Mouse (Mus musculus) heart, embryonic 14.5 days (tissue): ENCODE results near the gene Pde6b. TPM values are rescaled to one million over a fixed set of nuclear protein-coding genes. Genes with fewer than 3 reads are reported as not detected.

ENCODE experiments used
- ATAC-seq: fragments of 200-750 bp; cut with Nextera tagmentation; 2 replicates; pipeline ENCODE4 v1.8.0; 2017; ENCODE audit warnings: low read depth, moderate TSS enrichment; ENCODE audit not compliant: insufficient number of reproducible peaks, insufficient read depth, low FRiP score
- H3K27ac ChIP-seq, 2 experiments: fragments of 200-500 bp in 1 of 2; fragments of 300-500 bp in 1 of 2; sonication (generic) in 1 of 2; replicated peaks in 1 of 2; 2 replicates each; pipeline ENCODE4 v1.5.1; 2012 to 2014; ENCODE audit warnings: low read depth in 2 of 2, low read length in 2 of 2, control low read depth in 1 of 2, mild to moderate bottlenecking in 1 of 2, mixed read lengths in 1 of 2; ENCODE audit not compliant: control insufficient read depth in 1 of 2, insufficient read depth in 1 of 2
- H3K27me3 ChIP-seq: fragments of 300-500 bp; sonication (generic); 2 replicates; pipeline ENCODE4 v1.6.1; 2014; ENCODE audit warnings: mild to moderate bottlenecking, low read length, control low read depth; ENCODE audit not compliant: control insufficient read depth, insufficient read depth
- H3K36me3 ChIP-seq: fragments of 300-500 bp; sonication (generic); 2 replicates; pipeline ENCODE4 v1.6.1; 2014; ENCODE audit warnings: mild to moderate bottlenecking, control low read depth, low read length, mixed read lengths; ENCODE audit not compliant: control insufficient read depth, insufficient read depth
- H3K4me1 ChIP-seq, 2 experiments: fragments of 200-500 bp in 1 of 2; fragments of 300-500 bp in 1 of 2; sonication (generic) in 1 of 2; 2 replicates each; pipeline ENCODE4 v1.6.1; 2012 to 2014; ENCODE audit warnings: low read length in 2 of 2, control low read depth in 1 of 2, mixed read lengths in 1 of 2; ENCODE audit not compliant: control insufficient read depth in 2 of 2, insufficient read depth in 2 of 2
- H3K4me2 ChIP-seq: fragments of 300-500 bp; sonication (generic); 2 replicates; pipeline ENCODE4 v1.6.1; 2014; ENCODE audit warnings: mild to moderate bottlenecking, low read length
- H3K4me3 ChIP-seq, 2 experiments: fragments of 200-500 bp in 1 of 2; fragments of 300-500 bp in 1 of 2; sonication (generic) in 1 of 2; 2 replicates each; pipeline ENCODE4 v1.5.1; 2012 to 2014; ENCODE audit warnings: low read length in 2 of 2, mild to moderate bottlenecking in 2 of 2, control low read depth in 1 of 2, low read depth in 1 of 2, moderate library complexity in 1 of 2; ENCODE audit not compliant: control insufficient read depth in 1 of 2, insufficient read depth in 1 of 2
- H3K9ac ChIP-seq: fragments of 300-500 bp; sonication (generic); 2 replicates; pipeline ENCODE4 v1.6.1; 2014; ENCODE audit warnings: mild to moderate bottlenecking, low read length
- H3K9me3 ChIP-seq: fragments of 300-500 bp; sonication (generic); 2 replicates; pipeline ENCODE4 v1.6.1; 2016; ENCODE audit warnings: low read length, control low read depth; ENCODE audit not compliant: control insufficient read depth
- WGBS: fragments of 180-500 bp; shearing (Covaris S2); extraction: QIAGEN DNeasy Blood & Tissue Kit; methylation state at CpG from one replicate; pipeline ENCODE4 v1.1.7; 2014; 5-methylcytosine and 5-hydroxymethylcytosine counted together
- polyA plus RNA-seq: library from polyadenylated mRNA; unstranded; fragments of >200 nt; fragmentation: Nextera tagmentation; extraction: Ambion mirVana; gene quantifications from 2 replicates; pipeline ENCODE4 v1.2.1, GENCODE M21; 2014

The Pde6b gene
- polyA plus RNA-seq, 1 experiment from 2014 or later = not detected

DNA sequence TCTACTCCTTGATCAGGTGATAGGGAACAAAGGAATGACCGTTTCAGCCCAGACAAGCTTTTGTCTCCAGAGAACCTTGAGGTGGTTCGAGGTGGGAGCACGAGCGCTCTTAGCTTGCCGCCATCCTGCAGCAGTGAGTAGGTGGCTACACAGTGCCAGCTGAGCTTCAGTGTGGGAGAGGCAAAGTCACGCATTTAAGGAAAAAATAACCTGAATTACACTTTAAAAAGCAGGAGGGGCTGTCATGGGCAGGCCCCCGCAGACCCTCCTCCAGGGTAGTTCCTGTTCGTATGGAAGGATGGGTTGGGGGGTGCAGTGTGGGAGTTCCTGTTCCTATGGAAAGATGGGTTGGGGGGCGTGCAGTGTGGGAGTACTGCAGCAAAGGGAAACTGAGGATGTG is 28.7 kb upstream of the Pde6b start:
- H3K9me3 ChIP-seq = no peaks in the 10 kb centered on the region
- H3K27me3 ChIP-seq = peaks cover 13% of the 10 kb centered on the region
- no peak overlapping the region for H3K4me2 ChIP-seq
- WGBS = 84% methylated on average over 9 of the region's 9 CpGs
- H3K4me3 ChIP-seq = no peak overlapping the region
- no peak overlapping the region for H3K9ac ChIP-seq
- no peaks in the 10 kb centered on the region for H3K36me3 ChIP-seq
- ATAC-seq = no peak
- no peaks in the 10 kb centered on the region for H3K4me1 ChIP-seq
- no peak overlapping the region for H3K27ac ChIP-seq

GRCm38 (mm10) chr5:108360211-108360610 is 28.0 kb upstream of the Pde6b start:
- Histone ChIP-seq H3K27me3 (peaks cover 21% of the 10 kb centered on the region), H3K36me3 (no peaks in the 10 kb centered on the region), H3K9me3 (no peaks in the 10 kb centered on the region), H3K4me2 (no peak overlapping the region), H3K27ac (no peak overlapping the region), H3K9ac (no peak overlapping the region), H3K4me3 (no peak overlapping the region), H3K4me1 (no peaks in the 10 kb centered on the region)
- ATAC-seq = no peak
- WGBS = 69% methylated on average over 4 of the region's 4 CpGs

DNA sequence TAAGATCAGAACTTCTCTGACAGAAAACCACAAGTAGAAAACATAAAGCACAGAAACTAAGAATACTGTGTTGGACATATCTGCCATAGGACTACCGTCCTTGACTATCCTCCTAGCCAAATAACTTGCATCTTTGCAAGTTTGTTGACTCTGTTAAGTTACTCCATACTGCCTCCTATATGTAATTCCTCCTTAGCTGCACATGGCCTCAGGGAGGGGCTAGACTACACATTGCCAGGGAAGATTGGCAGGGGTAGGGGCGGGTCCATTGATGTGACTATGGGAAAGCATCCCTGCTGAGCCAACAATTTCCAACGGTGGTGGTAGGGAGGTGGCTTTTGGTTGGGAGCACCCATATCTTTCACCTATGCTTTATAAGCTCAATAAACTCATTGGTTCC is 25.9 kb upstream of the Pde6b start:
- Histone ChIP-seq H3K27ac (no peak overlapping the region), H3K9ac (no peak overlapping the region), H3K27me3 (peaks cover 42% of the 10 kb centered on the region), H3K36me3 (no peaks in the 10 kb centered on the region), H3K4me2 (no peak overlapping the region), H3K9me3 (no peaks in the 10 kb centered on the region), H3K4me1 (peaks cover 0 to 3% of the 10 kb centered on the region in 2 experiments; a peak in 1 of 4 replicates), H3K4me3 (no peak overlapping the region)
- 38% methylated on average over 3 of the region's 3 CpGs for WGBS
- ATAC-seq = no peak

- 0 out of 2 replicates have a peak, but pooled peaks have one; percentile 5 for ATAC-seq
- H3K27ac ChIP-seq = no peak overlapping the region
Observed at GRCm38 (mm10) chr5:108366328-108366983, 21.7 kb upstream of the Pde6b start.

DNA sequence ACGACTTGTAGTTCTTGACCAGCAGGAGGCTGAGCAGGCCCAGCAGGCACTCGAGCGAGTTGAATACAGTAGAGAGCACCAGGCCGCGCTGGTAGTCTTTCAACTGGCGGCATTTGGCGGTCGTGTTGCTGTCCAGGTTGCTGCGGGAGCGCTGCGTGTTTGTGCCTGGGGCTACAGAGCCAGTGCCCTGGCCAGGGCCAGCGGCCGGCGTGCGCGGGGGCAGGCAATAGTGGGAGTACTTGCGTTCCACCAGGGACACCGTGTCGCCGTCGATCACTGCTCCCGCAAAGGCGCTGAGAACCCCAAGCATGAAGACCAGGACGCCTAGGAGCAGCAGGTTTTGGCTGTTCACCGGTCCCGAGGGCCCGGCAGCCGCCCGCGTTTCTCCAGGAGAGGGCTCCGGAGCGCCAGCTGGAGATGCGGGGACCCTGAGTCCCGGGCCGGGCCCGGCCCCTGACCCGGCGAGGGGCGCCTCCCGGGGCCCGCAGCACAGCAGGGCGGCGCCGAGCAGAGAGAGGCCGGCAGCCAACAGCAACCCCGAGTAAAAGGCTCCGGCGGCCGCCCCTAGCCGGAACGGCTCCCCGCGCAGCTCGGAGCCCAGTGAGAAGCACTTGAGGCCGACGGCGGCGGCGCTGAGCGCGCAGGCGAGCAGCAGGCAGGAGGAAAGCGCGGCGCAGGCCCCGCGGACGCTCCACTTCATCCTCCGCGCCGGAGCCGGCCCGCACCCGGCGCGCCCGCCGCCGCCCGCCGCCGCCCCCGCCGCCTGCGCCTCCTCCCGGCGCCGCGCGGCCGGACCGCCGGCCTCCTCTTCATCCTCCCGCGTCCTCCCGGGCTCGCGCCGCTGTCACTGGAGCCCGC is 21.0 kb upstream of the Pde6b start:
- Histone ChIP-seq H3K4me3 (peak overlapping the region; percentile 47), H3K9me3 (no peaks in the 10 kb centered on the region), H3K27ac (no peak overlapping the region), H3K4me2 (peak overlapping the region; percentile 80), H3K36me3 (no peaks in the 10 kb centered on the region), H3K4me1 (peaks cover 0 to 17% of the 10 kb centered on the region in 2 experiments; a peak in 3 of 4 replicates), H3K9ac (peak overlapping the region; percentile 62), H3K27me3 (peaks cover 89% of the 10 kb centered on the region)
- ATAC-seq = peak; percentile 42; the same call in 1 of the 2 replicates
- 0% methylated on average over 60 of the region's 100 CpGs for WGBS

More at GRCm38 (mm10) chr5:108366328-108366983, 21.7 kb upstream of the Pde6b start:
- Histone ChIP-seq H3K9me3 (no peaks in the 10 kb centered on the region), H3K9ac (peak overlapping the region; percentile 62), H3K4me3 (peak overlapping the region; percentile 47), H3K27me3 (peaks cover 82% of the 10 kb centered on the region), H3K4me1 (peaks cover 0 to 17% of the 10 kb centered on the region in 2 experiments; a peak in 3 of 4 replicates), H3K4me2 (peak overlapping the region; percentile 80), H3K36me3 (no peaks in the 10 kb centered on the region)
- WGBS = 2% methylated on average over 60 of the region's 60 CpGs

DNA sequence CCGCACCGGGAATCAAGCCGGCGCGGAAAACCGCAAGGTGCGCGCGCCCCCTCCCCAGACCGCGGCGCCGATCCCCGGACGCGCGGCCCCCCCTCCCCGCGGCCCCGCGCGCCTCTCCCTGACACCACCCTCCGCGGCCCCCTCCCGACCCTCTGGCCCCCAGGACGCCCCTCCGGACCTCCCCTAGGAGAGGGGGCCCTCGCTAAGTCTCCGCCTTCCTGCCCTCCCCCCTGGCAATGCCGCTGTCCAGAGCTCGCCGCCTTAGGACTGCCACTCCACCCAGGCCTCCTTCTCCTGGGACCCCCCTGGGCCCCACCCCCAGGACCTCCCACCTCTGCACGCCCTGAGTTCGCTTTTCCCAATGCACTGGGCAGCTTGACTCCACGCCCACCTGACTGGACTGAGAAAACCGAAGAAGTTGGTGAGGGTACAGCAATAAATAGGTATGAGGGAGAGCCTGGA is 20.3 kb upstream of the Pde6b start, which contains the start of gene Gm42517:
TSS of gene Gm42517 (minus strand) at position 52 of the 462 bp plus-strand sequence.
- peaks cover 91% of the 10 kb centered on the region for H3K27me3 ChIP-seq
- H3K9me3 ChIP-seq = no peaks in the 10 kb centered on the region
- peaks cover 0 to 17% of the 10 kb centered on the region in 2 experiments; a peak in 3 of 4 replicates for H3K4me1 ChIP-seq
- no peaks in the 10 kb centered on the region for H3K36me3 ChIP-seq
- H3K27ac ChIP-seq = no peak within 1 kb of the TSS
- ATAC-seq = no peak
- peak within 1 kb of the TSS; percentile 47 for H3K4me3 ChIP-seq
- WGBS = 1% methylated on average over 26 of the region's 36 CpGs
- H3K4me2 ChIP-seq = peak within 1 kb of the TSS; percentile 80
- peak within 1 kb of the TSS; percentile 62 for H3K9ac ChIP-seq

GRCm38 (mm10) chr5:108368446-108368845 is 19.7 kb upstream of the Pde6b start:
- Histone ChIP-seq H3K4me1 (peaks cover 0 to 17% of the 10 kb centered on the region in 2 experiments; a peak in 3 of 4 replicates), H3K27me3 (peaks cover 90% of the 10 kb centered on the region), H3K4me2 (peak overlapping the region; percentile 80), H3K9me3 (no peaks in the 10 kb centered on the region), H3K36me3 (no peaks in the 10 kb centered on the region), H3K4me3 (peak overlapping the region; percentile 43 to 47), H3K27ac (no peak overlapping the region), H3K9ac (no peak overlapping the region)
- 12% methylated on average over 6 of the region's 6 CpGs for WGBS
- ATAC-seq = no peak
